Comparison of ENCODE assay signal across 1 mouse cellular context in genomic region chr9:35116391-35117381, GRCm38 (mm10).
TF ChIP-seq lines count a peak whose summit lies in the region.

No protein-coding gene starts in this region.

TF ChIP-seq in CH12.LX, 34 proteins besides CTCF, POLR2A, EP300 and RAD21:
- TF ChIP-seq ZNF384 (IDR thresholded peaks at IDR 0.05; ENCODE audit: low read depth, low read length) (0 out of 2 replicates have a peak, but pooled peaks have one; percentile 13), BHLHE40 (IDR thresholded peaks at IDR 0.05; ENCODE audit: low read depth, low read length) (0 out of 2 replicates have a peak, but pooled peaks have one; percentile 51), IRF4 (IDR thresholded peaks at IDR 0.05; ENCODE audit: low read depth, low read length) (no peak; the same call in 1 of the 2 replicates), SIN3A (IDR thresholded peaks at IDR 0.05; ENCODE audit: low read length) (peak; percentile 46; the same call in 1 of the 2 replicates), MAZ (IDR thresholded peaks at IDR 0.05; ENCODE audit: low read depth, low read length) (0 out of 2 replicates have a peak, but pooled peaks have one; percentile 23), MAX (IDR thresholded peaks at IDR 0.05; ENCODE audit: low read length) (peak; percentile 50; the same call in 1 of the 2 replicates), ZMIZ1 (IDR thresholded peaks at IDR 0.05; ENCODE audit: low read depth, low read length) (no peak; the same call in 1 of the 2 replicates), CHD1 (IDR thresholded peaks at IDR 0.05; ENCODE audit: low read depth, low read length) (no peak), NELFE (IDR thresholded peaks at IDR 0.05; ENCODE audit: low read depth, low read length) (peak; percentile 23; the same call in 1 of the 2 replicates), MYC (IDR thresholded peaks at IDR 0.05; ENCODE audit: low read depth, low read length) (peak; percentile 63; the same call in 1 of the 2 replicates), ETS1 (conservative IDR thresholded peaks at IDR 0.05; ENCODE audit: low read depth, low read length) (no peak), TCF12 (IDR thresholded peaks at IDR 0.05; ENCODE audit: low read depth, low read length) (peak; percentile 3; the same call in 1 of the 2 replicates), NRF1 (IDR thresholded peaks at IDR 0.05; ENCODE audit: low read depth, low read length) (peak; percentile 69)
